Mouse (Mus musculus) forebrain, embryonic 11.5 days (tissue): Measurements from ENCODE around the gene Pard3. TPM values are rescaled to one million over a fixed set of nuclear protein-coding genes. Genes with fewer than 3 reads are reported as not detected.

Experiments
- ATAC-seq: fragments of 200-750 bp; cut with Nextera tagmentation; replicated peaks from 2 replicates; pipeline ENCODE4 v1.8.0; 2017; ENCODE audit warnings: moderate TSS enrichment; ENCODE audit not compliant: low FRiP score
- DNase-seq: peaks from one replicate; pipeline ENCODE4 v3.0.0-alpha.2; 2017; ENCODE audit warnings: low spot score
- H3K27ac ChIP-seq: fragments of 300-500 bp; sonication (generic); 2 replicates; pipeline ENCODE4 v1.5.1; 2014; ENCODE audit warnings: low read depth, low read length
- H3K27me3 ChIP-seq: fragments of 300-500 bp; sonication (generic); 2 replicates; pipeline ENCODE4 v1.6.1; 2014; ENCODE audit warnings: mild to moderate bottlenecking, low read length, mixed read lengths; ENCODE audit not compliant: control insufficient read depth, insufficient read depth
- H3K36me3 ChIP-seq: fragments of 300-500 bp; sonication (generic); 2 replicates; pipeline ENCODE4 v1.6.1; 2014; ENCODE audit warnings: mild to moderate bottlenecking, low read length, moderate library complexity, mixed read lengths; ENCODE audit not compliant: control insufficient read depth, insufficient read depth
- H3K4me1 ChIP-seq: fragments of 300-500 bp; sonication (generic); replicated peaks from 2 replicates; pipeline ENCODE4 v1.6.1; 2014; ENCODE audit warnings: low read length, mixed read lengths; ENCODE audit not compliant: control insufficient read depth, insufficient read depth
- H3K4me2 ChIP-seq: fragments of 300-500 bp; sonication (generic); 2 replicates; pipeline ENCODE4 v1.6.1; 2014; ENCODE audit warnings: low read depth, mild to moderate bottlenecking, low read length, moderate library complexity, mixed read lengths; ENCODE audit not compliant: severe bottlenecking
- H3K4me3 ChIP-seq: fragments of 300-500 bp; sonication (generic); 2 replicates; pipeline ENCODE4 v1.5.1; 2014; ENCODE audit warnings: low read depth, low read length
- H3K9ac ChIP-seq: fragments of 300-500 bp; sonication (generic); 2 replicates; pipeline ENCODE4 v1.6.1; 2014; ENCODE audit warnings: low read length
- H3K9me3 ChIP-seq: fragments of 300-500 bp; sonication (generic); 2 replicates; pipeline ENCODE4 v1.6.1; 2016; ENCODE audit warnings: low read length, mixed read lengths; ENCODE audit not compliant: control insufficient read depth
- WGBS: fragments of 180-500 bp; shearing (Covaris S2); extraction: QIAGEN DNeasy Blood & Tissue Kit; methylation state at CpG from one replicate; pipeline ENCODE4 v1.1.7; 2014; 5-methylcytosine and 5-hydroxymethylcytosine counted together
- polyA plus RNA-seq: library from polyadenylated mRNA; unstranded; fragments of >200 nt; fragmentation: Nextera tagmentation; extraction: Ambion mirVana; gene quantifications from 2 replicates; pipeline ENCODE4 v1.2.1, GENCODE M21; 2014

The Pard3 gene
- polyA plus RNA-seq, 1 experiment from 2014 or later = 39.8 TPM

DNA sequence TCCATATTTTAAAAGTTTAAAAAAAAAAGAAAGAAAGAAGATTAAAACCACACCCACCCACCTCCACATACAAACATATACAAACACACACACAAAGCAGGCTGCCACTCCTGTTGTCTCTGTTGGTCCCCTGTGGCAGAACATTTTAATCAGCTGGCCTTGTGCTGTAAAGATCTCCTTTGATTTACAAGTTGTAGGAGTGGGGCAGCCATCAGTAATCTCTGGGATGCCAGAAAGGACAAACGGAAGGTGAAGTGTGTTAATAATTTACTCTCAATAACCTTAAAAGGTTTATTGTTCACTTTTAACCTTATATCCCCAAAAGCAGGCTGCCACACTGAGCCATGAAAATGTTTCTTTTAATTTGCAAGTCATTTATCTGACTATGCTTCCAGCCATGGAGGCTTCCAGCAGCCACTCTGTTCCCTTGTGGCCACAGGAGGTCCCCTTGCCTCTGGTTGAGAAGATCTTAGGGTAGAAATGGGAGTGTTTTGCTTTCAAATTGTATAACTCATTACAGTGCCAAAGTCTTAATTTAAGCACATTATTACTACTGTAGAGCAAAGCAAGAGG is 448.4 kb downstream of the Pard3 start:
- ATAC-seq = no peak
- 47% methylated on average over 1 of the region's 1 CpGs for WGBS
- H3K4me1 ChIP-seq = peaks cover 2% of the 10 kb centered on the region; the same call in 1 of the 2 replicates
- no peaks in the 10 kb centered on the region for H3K9me3 ChIP-seq
- no peak overlapping the region for H3K4me3 ChIP-seq
- no peak overlapping the region for H3K9ac ChIP-seq
- no peak overlapping the region for H3K4me2 ChIP-seq
- no peaks in the 10 kb centered on the region for H3K27me3 ChIP-seq
- H3K36me3 ChIP-seq = no peaks in the 10 kb centered on the region
- no peak overlapping the region for H3K27ac ChIP-seq
- DNase-seq = no peak

DNA sequence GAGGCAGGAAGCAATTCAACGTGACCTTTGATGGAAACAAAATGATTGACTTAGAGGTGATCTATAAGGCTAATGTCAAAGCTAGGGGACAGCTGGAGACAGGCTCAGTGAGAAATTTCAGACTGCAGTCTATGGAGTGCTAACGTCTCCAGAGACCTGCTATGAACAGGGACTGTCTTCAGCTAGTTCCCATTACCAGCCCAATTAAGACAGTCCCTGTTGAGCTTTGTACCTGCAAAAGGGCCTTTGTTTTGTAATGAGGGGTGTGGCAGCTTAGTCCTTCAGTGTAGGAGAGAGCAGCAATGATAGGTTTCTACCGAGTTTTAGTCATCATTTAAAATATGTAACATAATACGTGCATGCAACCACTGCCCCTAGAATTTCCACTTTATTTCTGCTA is 448.9 kb downstream of the Pard3 start:
- no peak overlapping the region for H3K27ac ChIP-seq
- H3K4me2 ChIP-seq = no peak overlapping the region
- no peaks in the 10 kb centered on the region for H3K36me3 ChIP-seq
- ATAC-seq = no peak
- H3K4me1 ChIP-seq = peaks cover 2% of the 10 kb centered on the region; the same call in 1 of the 2 replicates
- DNase-seq = no peak
- no peaks in the 10 kb centered on the region for H3K9me3 ChIP-seq
- H3K4me3 ChIP-seq = no peak overlapping the region
- H3K27me3 ChIP-seq = no peaks in the 10 kb centered on the region
- 46% methylated on average over 4 of the region's 4 CpGs for WGBS
- H3K9ac ChIP-seq = no peak overlapping the region

DNA sequence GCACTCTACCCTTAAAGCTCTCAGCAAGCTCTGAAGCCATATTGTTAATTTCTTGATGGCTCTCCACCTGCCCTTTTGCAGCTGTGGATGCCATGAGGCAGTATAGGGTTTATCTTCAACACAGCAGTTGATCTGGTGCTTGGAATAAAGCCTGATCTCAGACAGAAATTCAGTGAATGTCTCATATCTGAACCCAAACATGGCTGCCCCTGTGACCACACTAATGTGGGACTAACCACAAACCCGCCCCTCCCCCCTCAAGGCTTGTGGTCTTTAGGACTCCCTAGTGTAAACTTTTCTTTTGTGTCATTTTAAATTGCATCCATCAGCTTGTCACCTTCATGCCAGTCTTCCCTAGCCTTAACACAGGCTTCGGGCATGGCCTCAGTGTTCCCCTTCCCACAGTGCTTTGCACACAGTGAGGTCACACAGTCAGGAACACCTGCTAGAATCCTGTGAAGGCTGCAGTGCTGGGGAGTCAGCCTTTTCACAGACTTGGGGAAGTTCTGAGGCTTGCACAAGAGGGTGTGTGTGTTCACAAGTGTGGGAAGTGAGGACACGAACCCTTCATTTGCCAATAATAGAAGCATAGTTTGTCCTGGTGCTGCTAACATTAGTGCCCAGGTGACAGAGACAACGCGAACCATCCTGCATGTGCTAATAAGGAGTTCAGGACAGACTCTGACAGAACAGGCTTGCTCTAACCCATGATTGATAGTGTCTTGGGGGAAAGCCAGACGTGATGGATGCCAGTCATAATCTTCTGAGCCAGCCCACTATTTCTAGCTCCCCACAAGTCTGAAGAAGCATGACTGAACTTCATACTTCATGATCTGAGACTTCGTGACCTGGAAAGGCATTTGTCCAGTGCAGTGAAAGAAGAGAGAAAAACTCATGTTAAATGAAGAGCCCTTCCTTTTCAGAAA is 451.4 kb downstream of the Pard3 start:
- no peak for DNase-seq
- WGBS = 83% methylated on average over 7 of the region's 7 CpGs
- H3K9ac ChIP-seq = no peak overlapping the region
- no peak overlapping the region for H3K4me3 ChIP-seq
- no peaks in the 10 kb centered on the region for H3K9me3 ChIP-seq
- ATAC-seq = no peak
- no peaks in the 10 kb centered on the region for H3K27me3 ChIP-seq
- H3K4me1 ChIP-seq = peaks cover 2% of the 10 kb centered on the region; the same call in 1 of the 2 replicates
- H3K27ac ChIP-seq = no peak overlapping the region
- no peak overlapping the region for H3K4me2 ChIP-seq
- H3K36me3 ChIP-seq = no peaks in the 10 kb centered on the region

DNA sequence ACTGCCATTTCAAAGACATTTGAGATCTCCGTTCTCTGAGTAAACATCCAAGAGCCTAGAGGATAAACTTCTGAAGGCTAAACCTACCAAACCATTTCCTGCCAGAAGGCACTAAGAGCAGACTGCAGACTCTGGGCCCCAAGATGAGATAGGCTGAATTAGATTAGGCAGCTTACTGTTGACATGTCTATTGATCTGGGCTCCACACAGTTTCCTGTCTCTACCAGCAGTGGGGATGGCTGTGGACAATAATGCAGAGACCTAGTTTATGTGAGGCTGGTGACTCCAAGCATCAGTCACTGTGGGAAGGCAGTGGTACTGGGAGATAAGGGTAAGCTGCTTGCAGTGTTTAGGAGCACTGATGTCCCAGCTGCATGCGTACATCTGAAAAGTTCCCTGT is 452.4 kb downstream of the Pard3 start:
- Histone ChIP-seq H3K4me1 (no peaks in the 10 kb centered on the region), H3K4me2 (no peak overlapping the region), H3K27ac (no peak overlapping the region), H3K27me3 (no peaks in the 10 kb centered on the region), H3K9ac (no peak overlapping the region), H3K9me3 (no peaks in the 10 kb centered on the region), H3K4me3 (no peak overlapping the region), H3K36me3 (no peaks in the 10 kb centered on the region)
- ATAC-seq = no peak
- WGBS = 79% methylated on average over 2 of the region's 2 CpGs
- DNase-seq = no peak

DNA sequence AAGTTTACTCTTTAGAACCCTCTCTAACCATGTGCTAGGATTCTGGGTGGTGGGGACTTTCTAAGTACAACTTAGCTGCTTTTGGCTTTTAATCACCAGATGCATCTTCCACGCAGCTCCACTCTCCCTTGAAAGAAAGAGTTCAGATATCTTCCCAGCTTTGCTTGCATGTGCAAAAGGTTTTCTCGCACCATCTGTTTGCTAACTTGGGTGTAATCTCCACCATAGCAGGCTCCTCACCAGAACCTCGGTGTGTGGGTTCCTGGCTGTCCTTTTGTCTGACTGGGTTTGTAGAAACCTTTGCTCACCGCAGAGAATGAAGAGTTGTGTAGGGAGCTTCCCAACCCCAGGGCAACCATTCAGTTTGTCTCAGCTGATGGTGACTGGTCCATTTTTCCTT is 462.0 kb downstream of the Pard3 start:
- ATAC-seq = no peak
- DNase-seq = no peak
- Histone ChIP-seq H3K36me3 (no peaks in the 10 kb centered on the region), H3K9ac (no peak overlapping the region), H3K27ac (no peak overlapping the region), H3K27me3 (no peaks in the 10 kb centered on the region), H3K4me3 (no peak overlapping the region), H3K9me3 (no peaks in the 10 kb centered on the region), H3K4me2 (no peak overlapping the region), H3K4me1 (no peaks in the 10 kb centered on the region)
- 81% methylated on average over 4 of the region's 4 CpGs for WGBS

DNA sequence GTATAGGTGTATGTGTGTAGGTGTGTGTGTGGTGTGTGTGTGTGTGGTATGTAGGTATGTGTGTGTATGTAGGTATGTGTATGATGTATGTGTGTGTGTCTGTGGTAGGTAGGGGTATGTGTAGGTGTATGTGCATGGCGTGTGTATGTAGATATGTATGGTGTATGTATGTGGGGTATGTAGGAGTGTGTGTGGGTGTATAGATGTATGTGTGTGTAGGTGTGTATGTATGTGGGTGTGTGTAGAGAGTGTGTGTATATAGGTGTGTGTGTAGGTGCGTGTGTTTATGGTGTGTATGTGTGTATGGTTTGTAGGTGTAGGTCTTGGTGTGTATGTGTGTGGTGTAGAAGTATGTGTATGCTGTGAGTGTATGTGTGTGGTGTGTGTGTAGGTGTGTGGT is 464.6 kb downstream of the Pard3 start:
- Histone ChIP-seq H3K27me3 (no peaks in the 10 kb centered on the region), H3K27ac (no peak overlapping the region), H3K4me1 (no peaks in the 10 kb centered on the region), H3K4me2 (no peak overlapping the region), H3K36me3 (no peaks in the 10 kb centered on the region), H3K9me3 (no peaks in the 10 kb centered on the region), H3K4me3 (no peak overlapping the region), H3K9ac (no peak overlapping the region)
- ATAC-seq = no peak
- WGBS = 95% methylated on average over 2 of the region's 2 CpGs
- DNase-seq = no peak

DNA sequence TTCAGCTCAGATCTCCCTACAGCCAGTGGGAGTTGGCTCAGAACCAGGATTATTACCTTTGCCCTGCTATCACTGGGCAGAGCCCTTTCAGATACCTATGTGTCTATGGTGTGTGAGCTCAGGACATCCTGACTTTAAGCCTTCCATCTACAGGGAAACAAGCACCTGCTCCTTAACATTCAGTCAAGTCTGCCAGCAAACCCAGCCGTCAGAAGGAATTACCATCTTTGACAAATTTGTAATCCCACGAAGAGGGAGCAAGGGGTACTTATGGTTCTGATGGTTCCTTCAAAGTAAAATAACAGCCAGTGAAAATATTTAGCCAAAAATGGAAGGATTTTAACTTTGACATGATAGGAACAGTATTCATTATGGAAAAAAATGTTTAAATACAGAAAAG is 466.1 kb downstream of the Pard3 start:
- Histone ChIP-seq H3K36me3 (no peaks in the 10 kb centered on the region), H3K4me3 (no peak overlapping the region), H3K9ac (no peak overlapping the region), H3K4me2 (no peak overlapping the region), H3K9me3 (no peaks in the 10 kb centered on the region), H3K4me1 (no peaks in the 10 kb centered on the region), H3K27ac (no peak overlapping the region), H3K27me3 (no peaks in the 10 kb centered on the region)
- 89% methylated on average over 2 of the region's 2 CpGs for WGBS
- no peak for ATAC-seq
- no peak for DNase-seq

DNA sequence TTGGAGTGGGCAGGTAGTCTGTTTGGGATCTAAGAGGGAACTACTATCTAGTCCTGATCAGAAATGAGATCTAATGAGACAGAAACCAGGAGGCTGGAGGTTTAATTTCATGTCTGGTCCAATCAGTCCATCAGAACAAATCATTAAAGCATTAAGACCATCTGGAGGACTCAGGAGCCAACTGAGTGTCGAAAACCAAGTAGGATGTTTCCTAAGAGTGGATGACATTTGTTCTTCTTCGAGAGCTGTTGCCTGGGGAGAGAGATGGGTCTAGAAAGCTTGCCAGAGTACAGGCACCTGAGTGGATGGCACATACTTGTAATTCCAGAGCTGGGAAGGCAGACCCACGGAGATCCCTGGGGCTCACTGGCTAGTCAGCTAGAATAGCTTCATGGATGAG is 468.2 kb downstream of the Pard3 start:
- Histone ChIP-seq H3K9me3 (no peaks in the 10 kb centered on the region), H3K4me2 (no peak overlapping the region), H3K36me3 (no peaks in the 10 kb centered on the region), H3K27ac (no peak overlapping the region), H3K4me3 (no peak overlapping the region), H3K9ac (no peak overlapping the region), H3K4me1 (no peaks in the 10 kb centered on the region), H3K27me3 (no peaks in the 10 kb centered on the region)
- DNase-seq = no peak
- WGBS = 88% methylated on average over 3 of the region's 3 CpGs
- no peak for ATAC-seq

DNA sequence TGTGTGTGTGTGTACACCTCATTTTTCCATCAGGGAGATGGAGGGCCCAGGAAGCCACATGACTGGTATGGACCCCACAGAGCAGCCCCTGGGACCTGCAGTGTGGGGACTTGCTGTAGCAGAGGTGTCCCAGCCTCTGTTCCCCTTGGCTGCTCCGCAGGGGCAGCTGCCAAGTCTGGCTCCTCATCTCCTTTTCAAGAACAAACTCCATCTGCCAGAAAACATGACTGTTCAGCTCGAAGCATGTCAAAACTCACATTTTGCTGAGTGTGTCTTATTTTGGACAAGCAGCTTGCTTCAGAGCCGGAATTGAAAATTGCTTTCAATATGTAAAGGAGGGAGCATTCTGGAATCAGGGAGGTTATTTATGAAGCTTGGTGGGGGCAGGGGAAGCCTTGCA is 471.1 kb downstream of the Pard3 start:
- no peaks in the 10 kb centered on the region for H3K4me1 ChIP-seq
- no peak for DNase-seq
- no peaks in the 10 kb centered on the region for H3K36me3 ChIP-seq
- H3K4me3 ChIP-seq = no peak overlapping the region
- 70% methylated on average over 3 of the region's 3 CpGs for WGBS
- ATAC-seq = no peak
- H3K4me2 ChIP-seq = no peak overlapping the region
- H3K9ac ChIP-seq = no peak overlapping the region
- H3K27ac ChIP-seq = no peak overlapping the region
- H3K27me3 ChIP-seq = no peaks in the 10 kb centered on the region
- no peaks in the 10 kb centered on the region for H3K9me3 ChIP-seq
